9 mouse cellular contexts compared by ENCODE assay signal in the genomic region with DNA sequence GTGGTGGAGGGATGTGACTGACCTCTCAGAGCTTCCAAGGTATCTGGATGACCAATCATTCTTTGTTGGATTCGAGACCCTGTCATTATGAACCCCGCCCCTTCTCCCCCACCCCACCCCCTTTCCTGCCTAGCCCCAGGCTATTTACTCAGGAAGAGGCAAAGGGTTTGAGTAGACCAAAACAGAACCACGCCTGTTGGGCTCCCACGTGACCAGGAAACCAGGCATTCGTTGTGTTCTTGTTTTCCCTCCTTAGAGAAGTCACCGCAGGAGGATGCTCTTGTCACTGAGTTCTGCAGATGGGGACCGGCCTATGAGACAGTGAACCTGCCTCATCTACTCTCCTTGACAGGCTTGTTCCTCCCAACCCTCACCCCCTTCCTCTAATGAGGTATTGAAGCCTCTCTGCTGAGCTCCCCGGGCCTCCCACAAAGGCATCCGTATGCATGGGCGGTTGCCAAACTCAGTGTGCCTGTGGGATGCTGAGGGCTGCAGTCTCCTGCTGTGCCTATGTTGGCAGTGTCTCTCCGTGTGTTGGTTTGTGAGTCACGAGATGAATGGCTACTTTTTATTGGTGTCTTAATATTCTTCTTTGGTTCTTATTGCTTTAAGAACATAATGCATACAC. TPM values are rescaled to one million over a fixed set of nuclear protein-coding genes. Genes with fewer than 3 reads are reported as not detected.
DNase-seq lines count a peak whose midpoint lies in the region; ATAC-seq and TF ChIP-seq lines count a peak whose summit lies in the region.
"Had no signal": no experiment of that assay in that cellular context is flagged by ENCODE, and none has a peak within 500 bp of the region (broad histone marks: within the 10 kb centered on the region; RNA-seq: fewer than 3 reads in every experiment).

No protein-coding gene starts in this region.

- no peak overlapping the region for H3K9ac ChIP-seq in embryonic facial prominence, embryonic 14.5 days (ENCODE audit: low read depth, low read length)
- H3K9ac ChIP-seq in neural tube, embryonic 13.5 days = no peak overlapping the region

- H3K27ac ChIP-seq in embryonic facial prominence, embryonic 14.5 days (replicated peaks; ENCODE audit: low read depth, low read length) = no peak overlapping the region
- peak overlapping the region; percentile 28; the same call in 1 of the 2 replicates for H3K27ac ChIP-seq in layer of hippocampus, adult 2 months
- no peak overlapping the region for H3K27ac ChIP-seq in neural tube, embryonic 13.5 days (replicated peaks)

- no peaks in the 10 kb centered on the region for H3K9me3 ChIP-seq in embryonic facial prominence, embryonic 14.5 days (ENCODE audit: control insufficient read depth, low read length)
- no peaks in the 10 kb centered on the region for H3K9me3 ChIP-seq in neural tube, embryonic 13.5 days

- no peaks in the 10 kb centered on the region for H3K27me3 ChIP-seq in embryonic facial prominence, embryonic 14.5 days (replicated peaks; ENCODE audit: control insufficient read depth, insufficient read depth, low read length)
- no peaks in the 10 kb centered on the region for H3K27me3 ChIP-seq in neural tube, embryonic 13.5 days

- TF ChIP-seq CTCF in layer of hippocampus, adult 2 months (conservative IDR thresholded peaks at IDR 0.05) = no peak

- intact Hi-C loops in gastrocnemius, postnatal 14 days (cut with DNase I; ENCODE audit: low total_unique reads) = no loop called here

- peak; percentile 18 for DNase-seq in embryo, embryonic 10.5 days (ENCODE audit: low spot score)
- DNase-seq in embryo, embryonic 9.5 days (ENCODE audit: extremely low spot score) = no peak
- peak; percentile 67 for DNase-seq in embryonic facial prominence, embryonic 14.5 days (ENCODE audit: low spot score)
- DNase-seq in layer of hippocampus, adult 2 months (ENCODE audit: low spot score in 2 of 2) = peak; percentile 85
- no peak for DNase-seq in gastrocnemius, postnatal 25 days
- DNase-seq in gastrocnemius, postnatal 10 days = no peak
- DNase-seq in gastrocnemius, postnatal 14 days = no peak

- WGBS in embryonic facial prominence, embryonic 14.5 days = 10% methylated on average over 12 of the region's 12 CpGs
- WGBS in neural tube, embryonic 13.5 days = 9% methylated on average over 12 of the region's 12 CpGs

- peak; percentile 60; the same call in 1 of the 2 replicates for ATAC-seq in embryonic facial prominence, embryonic 14.5 days (ENCODE audit: low read depth)
- ATAC-seq in neural tube, embryonic 13.5 days (ENCODE audit: low read depth) = peak; percentile 60; the same call in 1 of the 2 replicates

- peaks cover 15% of the 10 kb centered on the region; the same call in 1 of the 2 replicates for H3K4me1 ChIP-seq in embryonic facial prominence, embryonic 14.5 days (ENCODE audit: control insufficient read depth, insufficient read depth, low read length)
- H3K4me1 ChIP-seq in neural tube, embryonic 13.5 days (replicated peaks) = peaks cover 17% of the 10 kb centered on the region; the same call in 1 of the 2 replicates

- H3K4me2 ChIP-seq in embryonic facial prominence, embryonic 14.5 days (ENCODE audit: low read depth, low read length) = peak overlapping the region; percentile 31; the same call in 1 of the 2 replicates
- H3K4me2 ChIP-seq in neural tube, embryonic 13.5 days = no peak overlapping the region

- H3K36me3 ChIP-seq in embryonic facial prominence, embryonic 14.5 days (ENCODE audit: control insufficient read depth, insufficient read depth, low read length) = no peaks in the 10 kb centered on the region
- H3K36me3 ChIP-seq in neural tube, embryonic 13.5 days = no peaks in the 10 kb centered on the region

- H3K4me3 ChIP-seq in embryonic facial prominence, embryonic 14.5 days (ENCODE audit: low read depth, low read length) = no peak overlapping the region
- peak overlapping the region; percentile 17; the same call in 1 of the 2 replicates for H3K4me3 ChIP-seq in layer of hippocampus, adult 2 months
- H3K4me3 ChIP-seq in neural tube, embryonic 13.5 days = no peak overlapping the region
- H3K4me3 ChIP-seq: erythroblast, embryonic 14.5 days had no signal

RNA-seq across cellular contexts. Expression of a gene that starts 28.5 kb away (rescaled TPM):
- 283 and 285 TPM in 2 replicates for polyA plus RNA-seq in embryonic facial prominence, embryonic 14.5 days (2014; fragmentation: Nextera tagmentation; extraction: Ambion mirVana)
- 1 to 10 TPM; 1.9 to 2.8 TPM for total RNA-seq in layer of hippocampus, adult 2 months (2021)
- polyA plus RNA-seq in neural tube, embryonic 13.5 days (2015; fragmentation: Nextera tagmentation; extraction: Ambion mirVana) = 62.6 and 81.4 TPM in 2 replicates
- total RNA-seq in gastrocnemius, postnatal 25 days (2021) = 1 to 10 TPM in 1 of 2 experiments, not detected in 1; 1.8 TPM
- total RNA-seq in gastrocnemius, postnatal 10 days (2021) = 10 to 100 TPM; 14.5 to 17.7 TPM
- 1 to 10 TPM; 6.8 to 7.1 TPM for total RNA-seq in gastrocnemius, postnatal 14 days (2021)

RNA-seq across cellular contexts. Expression of a gene that starts 35.0 kb away (rescaled TPM):
- 30.8 and 31.4 TPM in 2 replicates for polyA plus RNA-seq in embryonic facial prominence, embryonic 14.5 days (2014; fragmentation: Nextera tagmentation; extraction: Ambion mirVana)
- total RNA-seq in layer of hippocampus, adult 2 months (2021) = 10 to 100 TPM; 22.5 to 22.9 TPM
- 30.4 and 38.1 TPM in 2 replicates for polyA plus RNA-seq in neural tube, embryonic 13.5 days (2015; fragmentation: Nextera tagmentation; extraction: Ambion mirVana)
- total RNA-seq in gastrocnemius, postnatal 25 days (2021) = 10 to 100 TPM in 1 of 2 experiments, 1 to 10 TPM in 1; 8.7 to 11.4 TPM
- 10 to 100 TPM in 1 of 2 experiments, 1 to 10 TPM in 1; 9.8 to 14.0 TPM for total RNA-seq in gastrocnemius, postnatal 10 days (2021)
- 1 to 10 TPM; 8.6 to 9.5 TPM for total RNA-seq in gastrocnemius, postnatal 14 days (2021)

RNA-seq across cellular contexts. Expression of a gene that starts 47.3 kb away (rescaled TPM):
- 1.3 and 1.5 TPM in 2 replicates for polyA plus RNA-seq in embryonic facial prominence, embryonic 14.5 days (2014; fragmentation: Nextera tagmentation; extraction: Ambion mirVana)
- total RNA-seq in layer of hippocampus, adult 2 months (2021) = 100 to 1,000 TPM; 120 to 127 TPM
- polyA plus RNA-seq in neural tube, embryonic 13.5 days (2015; fragmentation: Nextera tagmentation; extraction: Ambion mirVana) = 3.4 and 4.4 TPM in 2 replicates
- 1 to 10 TPM in 1 of 2 experiments, under 1 TPM in 1; 0.90 to 1.2 TPM for total RNA-seq in gastrocnemius, postnatal 25 days (2021)
- total RNA-seq in gastrocnemius, postnatal 10 days (2021) = 1 to 10 TPM; 3.0 to 4.1 TPM
- 1 to 10 TPM; 1.4 to 2.2 TPM for total RNA-seq in gastrocnemius, postnatal 14 days (2021)
- polyA plus RNA-seq: erythroblast, embryonic 14.5 days had no signal

Comparison
In these comparisons a context has a peak if more than half of its experiments do, and no peak if none do; other contexts are left out.
1. DNase-seq: peak in embryo, embryonic 10.5 days (single experiment), embryonic facial prominence, embryonic 14.5 days (single experiment) and layer of hippocampus, adult 2 months (2 of 2); none in embryo, embryonic 9.5 days (single experiment), gastrocnemius, postnatal 25 days (single experiment), gastrocnemius, postnatal 10 days (single experiment) and gastrocnemius, postnatal 14 days (single experiment).
2. RNA of a gene that starts 47.3 kb away (total RNA-seq): 120 to 127 TPM in layer of hippocampus, adult 2 months; 3.0 to 4.1 TPM in gastrocnemius, postnatal 10 days, 1.4 to 2.2 TPM in gastrocnemius, postnatal 14 days and 0.90 to 1.2 TPM in gastrocnemius, postnatal 25 days; every median in the first group is over 10 times any median in the second.